Mouse (Mus musculus) left cerebral cortex, adult 9 months (tissue): ENCODE measurements around the gene Bbs9.

Experiments
- DNase-seq, 2 experiments: peaks; one replicate each; pipeline ENCODE4 v3.0.0; 2022; ENCODE audit warnings: low spot score in 2 of 2

The Bbs9 gene

DNA sequence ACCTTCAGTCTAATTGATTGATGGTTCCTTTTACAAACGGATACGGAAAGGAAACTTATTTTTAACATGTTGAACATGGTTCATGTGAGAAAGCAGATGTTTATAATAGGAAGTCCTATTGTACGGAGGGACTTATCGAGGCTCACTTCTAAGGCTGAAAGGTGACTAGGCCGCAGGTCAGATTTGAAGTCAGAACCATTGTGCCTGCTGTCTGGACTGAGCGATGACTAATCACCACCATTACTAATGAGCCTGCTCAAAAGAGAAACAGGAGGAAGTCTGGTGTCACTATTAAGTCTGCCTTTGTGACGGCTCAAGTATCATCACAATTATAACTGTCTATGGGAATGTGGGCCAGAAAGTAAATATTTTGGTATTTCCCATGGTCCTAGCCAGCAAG lies 325.2 kb downstream of the Bbs9 start:
- DNase-seq: no peak

DNA sequence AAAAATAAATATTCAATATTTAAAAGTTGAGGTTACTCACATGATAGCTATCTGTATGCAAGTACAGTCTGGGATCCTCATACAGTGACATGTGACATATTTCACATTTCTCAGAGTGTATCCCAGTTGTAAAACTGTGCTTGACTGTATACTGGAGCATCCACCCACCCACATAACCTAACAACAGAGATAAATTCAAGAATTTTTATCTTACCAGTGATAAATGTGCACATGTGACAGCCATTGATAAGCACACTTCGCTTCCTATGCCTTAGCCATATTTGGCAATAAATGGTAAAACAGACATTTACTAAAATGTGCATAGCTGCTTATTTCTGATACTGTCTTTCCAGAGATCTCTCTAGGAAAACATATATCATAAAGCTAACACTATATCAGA lies 330.5 kb downstream of the Bbs9 start:
- no peak for DNase-seq

DNA sequence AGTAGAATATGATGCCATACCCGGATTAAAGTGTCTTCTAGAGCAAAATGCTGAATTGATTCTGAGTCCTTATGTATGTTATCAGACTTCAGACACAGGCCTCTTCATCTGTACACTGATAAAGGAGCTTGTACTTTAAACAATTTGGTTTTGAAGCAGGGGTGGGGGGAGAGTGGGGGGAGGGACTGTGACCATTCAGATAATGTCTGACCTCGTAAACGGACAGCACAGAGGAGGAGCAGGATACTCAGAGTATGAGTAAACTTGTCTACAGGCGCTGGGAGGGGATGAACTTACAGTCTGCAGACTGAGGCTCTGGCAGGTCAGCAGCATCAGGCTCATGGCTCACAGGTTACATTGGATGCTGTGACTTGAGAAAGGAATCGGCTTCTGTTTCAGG lies 331.0 kb downstream of the Bbs9 start:
- DNase-seq: no peak

GRCm38 (mm10) chr9:22807693-22808092 lies 332.2 kb downstream of the Bbs9 start:
- DNase-seq: no peak

DNA sequence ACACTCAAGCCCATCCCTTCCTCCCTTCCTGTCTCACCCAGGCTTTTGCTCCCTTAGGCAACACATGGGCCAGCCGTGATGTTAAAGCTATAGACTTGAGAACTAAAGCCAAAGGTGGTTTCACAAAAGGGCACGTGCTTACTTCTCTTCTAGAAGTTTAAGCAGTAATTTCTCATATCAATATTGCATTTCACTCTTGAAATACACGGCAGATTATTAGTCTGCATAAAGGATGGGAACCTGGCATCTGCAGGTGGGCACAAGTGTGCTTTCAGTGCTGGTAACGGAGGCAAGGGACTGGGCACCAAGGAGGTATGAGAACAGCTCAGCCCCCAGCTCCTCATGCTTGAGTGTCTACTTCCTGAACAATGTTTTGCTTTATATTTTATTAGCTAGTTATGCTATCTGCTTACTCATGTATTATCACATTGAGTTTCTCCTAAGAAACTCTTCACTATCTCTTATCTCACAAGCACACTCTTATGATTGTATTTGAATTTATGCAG lies 334.2 kb downstream of the Bbs9 start:
- DNase-seq: no peak

DNA sequence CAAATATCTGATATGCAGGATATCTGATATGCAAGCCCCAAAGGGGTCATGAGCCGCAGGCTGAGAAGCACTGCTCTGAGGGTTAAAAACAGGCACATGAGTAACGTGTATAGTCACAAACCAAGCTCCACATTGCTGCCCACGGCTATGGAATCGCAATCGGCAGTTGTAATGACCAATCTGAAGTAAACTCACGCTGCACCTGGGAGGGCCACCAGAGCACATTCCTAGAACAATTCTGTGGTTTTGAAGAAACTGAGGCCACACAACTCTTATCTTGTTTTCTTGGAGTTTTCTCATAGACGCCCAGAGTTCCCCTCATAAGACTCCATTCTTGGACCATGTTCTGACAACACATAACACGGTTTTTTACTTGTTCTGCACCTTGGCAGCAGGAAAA lies 334.9 kb downstream of the Bbs9 start:
- DNase-seq: no peak

GRCm38 (mm10) chr9:22811931-22812330 lies 336.4 kb downstream of the Bbs9 start:
- no peak for DNase-seq

DNA sequence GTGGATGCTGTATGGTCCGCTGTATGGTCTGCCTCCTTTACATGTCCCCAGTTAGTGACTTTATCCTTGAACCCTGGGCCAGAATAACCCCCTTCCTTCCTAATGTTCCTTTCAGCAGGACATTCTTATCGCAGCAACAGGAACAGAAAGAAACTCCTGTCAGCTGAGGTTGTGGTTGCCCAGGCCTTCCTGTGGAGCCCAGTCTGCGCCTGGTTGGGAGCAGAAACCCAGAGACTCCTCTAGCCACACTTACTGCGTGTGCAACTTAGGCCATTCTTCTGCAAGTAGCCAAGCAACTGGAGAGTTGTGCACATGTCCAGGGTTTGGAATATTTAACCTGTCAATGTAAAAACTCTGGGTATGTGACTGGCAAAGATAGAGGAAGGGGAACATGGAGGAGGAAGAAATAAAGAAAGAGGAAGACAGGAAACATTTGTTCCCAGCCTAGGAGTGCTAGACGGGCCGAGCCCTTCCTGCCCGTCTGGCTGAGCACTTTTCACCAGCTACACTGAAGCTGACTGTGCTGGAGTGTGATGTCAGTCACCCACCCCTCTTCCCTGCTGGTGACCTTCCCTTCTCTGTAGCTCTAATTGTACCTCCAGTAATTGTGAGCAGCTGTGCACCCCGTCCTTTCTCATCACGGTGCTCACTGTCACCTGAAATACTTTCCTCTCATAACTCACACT lies 339.0 kb downstream of the Bbs9 start:
- DNase-seq: no peak

- DNase-seq: no peak
Observed at GRCm38 (mm10) chr9:22815093-22815458, 339.6 kb downstream of the Bbs9 start.

DNA sequence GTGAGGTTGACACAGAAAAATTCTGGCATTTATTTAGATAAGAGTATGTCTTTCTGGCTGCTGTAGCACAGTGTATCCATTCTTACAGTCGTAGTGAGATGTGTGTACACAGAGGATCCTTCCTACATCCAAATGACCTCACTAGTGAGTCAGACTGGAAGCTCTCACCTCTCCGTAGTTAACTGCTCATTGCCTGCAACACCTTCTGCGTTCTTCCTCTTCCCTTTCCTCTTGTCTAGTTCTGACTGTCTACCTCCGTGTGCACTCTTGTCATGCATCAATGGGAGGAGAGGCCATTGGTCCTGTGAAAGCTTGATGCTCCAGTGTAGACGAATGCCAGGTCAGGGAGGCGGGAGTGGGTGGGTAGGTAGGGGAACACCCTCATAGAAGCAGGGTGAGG lies 344.0 kb downstream of the Bbs9 start:
- DNase-seq: no peak

- DNase-seq: no peak
Observed at GRCm38 (mm10) chr9:22820646-22821185, 345.2 kb downstream of the Bbs9 start.

DNA sequence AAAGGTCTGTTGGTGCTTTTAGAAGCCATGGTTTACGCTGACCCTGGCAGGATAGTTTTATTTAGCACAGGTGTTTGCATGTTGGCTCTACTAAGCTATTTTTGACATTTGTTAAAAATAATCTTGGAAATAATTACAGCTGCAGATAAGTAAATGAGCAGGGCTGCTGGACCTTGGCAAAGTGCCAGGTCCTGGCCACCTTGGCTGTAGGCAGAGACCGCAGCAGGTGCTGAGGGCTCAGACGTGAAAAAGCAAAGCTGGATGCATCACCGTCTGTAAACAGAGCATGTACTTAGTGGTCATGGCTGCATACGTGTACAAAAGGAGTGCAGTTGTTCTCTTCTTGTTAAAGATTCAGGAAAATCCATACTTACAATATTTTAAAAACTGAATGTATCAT lies 347.3 kb downstream of the Bbs9 start:
- DNase-seq: no peak

GRCm38 (mm10) chr9:22823856-22824255 lies 348.3 kb downstream of the Bbs9 start:
- no peak for DNase-seq

- DNase-seq: no peak
Observed at GRCm38 (mm10) chr9:22824910-22825309, 349.4 kb downstream of the Bbs9 start.

DNA sequence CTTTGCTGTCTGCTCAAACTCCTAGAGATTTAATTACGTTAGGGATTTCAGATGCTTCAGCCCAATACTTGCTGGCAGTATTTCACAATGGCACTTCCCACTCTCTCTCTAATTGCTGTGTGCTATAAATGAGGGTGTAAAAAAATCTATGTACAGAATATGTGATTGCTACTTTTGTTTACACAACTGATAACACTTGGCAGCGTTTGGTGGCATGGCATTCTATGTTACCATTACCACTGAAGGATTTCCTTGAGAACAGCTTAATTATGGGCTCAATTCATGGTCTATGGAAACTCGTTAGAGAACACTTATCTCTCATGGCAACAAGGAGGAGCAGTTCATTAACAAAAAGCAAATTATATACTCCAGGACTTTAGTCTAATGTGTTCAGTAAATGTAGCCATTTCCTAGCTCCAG lies 351.1 kb downstream of the Bbs9 start:
- no peak for DNase-seq

GRCm38 (mm10) chr9:22827176-22827770 lies 351.8 kb downstream of the Bbs9 start:
- no peak for DNase-seq

GRCm38 (mm10) chr9:22829212-22829960 lies 353.9 kb downstream of the Bbs9 start:
- no peak for DNase-seq

- no peak for DNase-seq
Observed at GRCm38 (mm10) chr9:22834994-22835512, 359.5 kb downstream of the Bbs9 start.

- no peak for DNase-seq
Observed at GRCm38 (mm10) chr9:22837000-22837399, 361.5 kb downstream of the Bbs9 start.

- no peak for DNase-seq
Observed at GRCm38 (mm10) chr9:22837702-22838210, 362.2 kb downstream of the Bbs9 start.

DNA sequence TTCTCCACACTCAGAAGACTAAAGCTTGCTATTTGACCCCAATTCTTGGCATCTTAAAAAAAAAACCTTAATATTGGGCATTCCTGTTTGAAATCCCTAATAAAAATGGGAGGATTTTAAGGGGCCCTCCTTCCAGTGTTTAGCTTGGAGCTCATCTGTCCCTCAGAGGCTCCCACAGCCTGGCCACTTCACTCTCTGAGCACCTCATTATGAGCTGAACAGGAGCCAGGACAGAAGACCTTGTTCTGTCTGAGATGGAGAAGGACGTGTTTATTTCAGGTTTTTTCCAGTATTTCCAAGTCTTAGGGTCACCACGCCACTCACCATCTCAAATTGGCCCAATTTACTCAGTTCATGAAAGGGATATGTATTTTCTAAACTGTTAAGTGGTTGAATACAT lies 370.5 kb downstream of the Bbs9 start:
- DNase-seq: no peak

DNA sequence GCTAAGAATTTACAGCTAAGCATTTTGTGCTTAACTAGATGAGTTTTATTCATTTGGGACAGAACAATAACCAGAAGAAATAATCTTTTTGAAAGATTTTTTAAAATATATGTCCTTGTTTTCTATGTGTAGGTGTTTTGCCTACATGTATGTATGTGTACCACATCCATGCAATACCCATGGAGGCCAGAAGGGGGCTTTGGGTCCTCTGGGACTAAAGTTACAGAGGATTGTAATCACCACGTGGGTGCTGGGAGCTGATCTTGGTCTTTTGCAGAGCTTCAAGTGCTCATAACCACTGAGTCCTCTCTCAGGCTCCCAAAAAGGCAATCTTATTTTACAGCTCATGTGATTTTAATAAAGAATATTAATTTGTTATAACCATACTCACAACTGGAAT lies 371.3 kb downstream of the Bbs9 start:
- DNase-seq: no peak
